Mouse (Mus musculus): ENCODE measurements around the gene Hist1h3i.
"Not testable (repeated sequence)": the region's sequence is repeated elsewhere in the genome, so short reads cannot be mapped to it uniquely, and the experiment has no call there.

GRCm38 (mm10) chr13:21803058-21803457 is 19.9 kb upstream of the Hist1h3i start:
- not testable (repeated sequence) for TF ChIP-seq CTCF (IDR thresholded peaks at IDR 0.05); POLR2A (IDR thresholded peaks at IDR 0.05; ENCODE audit: insufficient read depth, low read depth, low read length); EP300 (IDR thresholded peaks at IDR 0.05; ENCODE audit: insufficient read depth, low read depth, low read length)

Measured in heart, adult 2 months (tissue).